Mouse (Mus musculus): ENCODE measurements around the gene Slf1. TPM values are rescaled to one million over a fixed set of nuclear protein-coding genes. Genes with fewer than 3 reads are reported as not detected.

Slf1 gene
- polyA plus RNA-seq, 1 experiment = 4.8 TPM

DNA sequence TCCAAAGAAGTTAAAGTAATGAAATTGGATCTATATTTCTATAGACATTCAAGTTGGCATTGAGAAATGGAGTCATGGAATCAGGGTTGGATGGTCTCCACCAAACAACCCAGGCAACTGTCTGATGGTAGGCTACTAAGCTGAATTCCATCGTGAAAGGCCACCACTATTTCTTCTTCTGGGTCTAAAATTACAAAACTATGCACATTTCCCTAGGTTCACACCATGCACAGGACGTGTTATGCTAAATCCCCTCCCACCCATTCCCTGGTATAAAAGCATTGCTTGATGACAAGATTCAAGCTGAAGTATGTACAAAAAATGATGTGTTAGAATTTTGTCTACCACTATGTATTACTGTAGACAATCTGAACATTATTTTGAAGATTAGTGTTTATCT is 116.4 kb downstream of the Slf1 start:
- Histone ChIP-seq H3K4me1 (ENCODE audit: control insufficient read depth, insufficient read depth, low read length) (no peaks in the 10 kb centered on the region), H3K4me3 (replicated peaks; ENCODE audit: extremely low read depth, low read depth, low read length) (no peak overlapping the region)
- TF ChIP-seq CTCF (IDR thresholded peaks at IDR 0.05; ENCODE audit: insufficient read depth, low read length) = no peak
- no peak for TF ChIP-seq POLR2A (IDR thresholded peaks at IDR 0.05; ENCODE audit: borderline replicate concordance, extremely low read depth, low read depth, low read length)
- no peak for DNase-seq
- 79% methylated on average over 2 of the region's 2 CpGs for WGBS

DNA sequence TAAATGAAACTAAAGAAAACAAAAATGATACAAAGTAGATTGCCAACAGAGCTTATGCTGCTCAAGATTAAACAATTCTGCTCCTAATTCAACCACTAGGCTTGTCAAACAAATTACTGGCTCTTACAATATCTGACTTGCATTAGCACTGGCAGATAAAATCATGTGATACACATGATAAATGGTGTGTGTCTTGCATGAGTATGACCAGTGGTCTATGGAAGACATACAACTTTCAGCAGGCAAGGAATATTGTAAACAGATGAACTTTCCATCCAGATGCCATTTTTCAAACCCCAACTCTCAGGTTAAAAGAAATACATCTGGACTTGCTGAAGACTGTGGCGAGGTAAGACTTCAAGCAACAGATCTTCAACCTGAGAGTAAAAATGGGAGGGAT is 131.6 kb downstream of the Slf1 start:
- no peak for DNase-seq
- WGBS = 77% methylated on average over 1 of the region's 1 CpGs
- TF ChIP-seq POLR2A (IDR thresholded peaks at IDR 0.05; ENCODE audit: borderline replicate concordance, extremely low read depth, low read depth, low read length) (no peak), CTCF (IDR thresholded peaks at IDR 0.05; ENCODE audit: insufficient read depth, low read length) (no peak)
- Histone ChIP-seq H3K4me1 (ENCODE audit: control insufficient read depth, insufficient read depth, low read length) (no peaks in the 10 kb centered on the region), H3K4me3 (replicated peaks; ENCODE audit: extremely low read depth, low read depth, low read length) (no peak overlapping the region)

DNA sequence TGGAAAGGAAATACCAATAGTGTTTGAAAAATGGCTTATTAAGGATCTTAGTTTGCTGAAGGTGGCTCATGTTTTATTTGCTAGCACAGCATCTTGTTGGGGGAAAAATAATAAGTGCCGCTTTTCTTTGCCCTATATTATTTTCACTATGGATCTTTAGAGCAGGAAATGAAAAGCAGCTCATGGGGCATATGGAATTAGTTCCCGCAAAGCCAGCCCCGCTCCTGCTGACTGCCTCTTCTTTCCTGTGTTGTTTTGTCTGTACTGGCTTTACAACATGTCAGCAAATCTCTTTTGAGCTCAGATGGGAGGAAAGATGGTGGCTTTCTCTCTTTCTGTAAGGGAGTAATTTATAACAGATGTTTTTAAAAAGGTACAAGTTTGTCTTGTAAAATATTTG is 132.6 kb downstream of the Slf1 start:
- WGBS = 76% methylated on average over 3 of the region's 3 CpGs
- H3K4me3 ChIP-seq (replicated peaks; ENCODE audit: extremely low read depth, low read depth, low read length) = no peak overlapping the region
- no peak for TF ChIP-seq POLR2A (IDR thresholded peaks at IDR 0.05; ENCODE audit: borderline replicate concordance, extremely low read depth, low read depth, low read length)
- no peak for TF ChIP-seq CTCF (IDR thresholded peaks at IDR 0.05; ENCODE audit: insufficient read depth, low read length)
- H3K4me1 ChIP-seq (ENCODE audit: control insufficient read depth, insufficient read depth, low read length) = no peaks in the 10 kb centered on the region
- DNase-seq = no peak

Other genes with a start within 250 kb of the Slf1 start
- 0.63 and 0.85 TPM in 2 replicates for gene 2210408I21Rik, start 67 bp upstream of the Slf1 start, polyA plus RNA-seq (2012; rRNA removed)

Measured in lung, adult 2 months (tissue).